Mouse (Mus musculus): ENCODE measurements around the gene 2900026A02Rik. TPM values are rescaled to one million over a fixed set of nuclear protein-coding genes. Genes with fewer than 3 reads are reported as not detected.
"Not testable (repeated sequence)": the region's sequence is repeated elsewhere in the genome, so short reads cannot be mapped to it uniquely, and the experiment has no call there.

The 2900026A02Rik gene
- total RNA-seq, 2 experiments from 2014 or later: 22.3 to 23.0 TPM

GRCm38 (mm10) chr5:113133722-113134710 is 87.0 kb downstream of the 2900026A02Rik start:
- intact Hi-C loops (cut with DNase I): no loop called here
- no peak for DNase-seq

GRCm38 (mm10) chr5:113133080-113133491 is 88.0 kb downstream of the 2900026A02Rik start:
- no peak for DNase-seq
- intact Hi-C loops (cut with DNase I): no loop called here

- intact Hi-C loops (cut with DNase I): no loop called here
- DNase-seq: peak in 1 of 2 experiments; percentile 27
Measured at GRCm38 (mm10) chr5:113132635-113133041, 88.4 kb downstream of the 2900026A02Rik start.

- intact Hi-C loops (cut with DNase I): no loop called here
- DNase-seq: no peak
Measured at GRCm38 (mm10) chr5:113128426-113128825, 92.6 kb downstream of the 2900026A02Rik start.

- intact Hi-C loops (cut with DNase I): no loop called here
- no peak for DNase-seq
Measured at GRCm38 (mm10) chr5:113126476-113126875, 94.6 kb downstream of the 2900026A02Rik start.

- intact Hi-C loops (cut with DNase I): no loop called here
Measured at GRCm38 (mm10) chr5:113123693-113124092, 97.3 kb downstream of the 2900026A02Rik start.

GRCm38 (mm10) chr5:113122326-113123054 is 98.5 kb downstream of the 2900026A02Rik start:
- no peak for DNase-seq
- intact Hi-C loops (cut with DNase I): no loop called here

More at GRCm38 (mm10) chr5:113123693-113124092, 97.3 kb downstream of the 2900026A02Rik start:
- DNase-seq: no peak

- no peak for DNase-seq
- intact Hi-C loops (cut with DNase I): no loop called here
Measured at GRCm38 (mm10) chr5:113121591-113121875, 99.5 kb downstream of the 2900026A02Rik start.

- intact Hi-C loops (cut with DNase I): no loop called here
- DNase-seq: no peak
Measured at GRCm38 (mm10) chr5:113120741-113121590, 100.1 kb downstream of the 2900026A02Rik start.

GRCm38 (mm10) chr5:113119861-113120465 is 101.1 kb downstream of the 2900026A02Rik start:
- intact Hi-C loops (cut with DNase I): no loop called here

GRCm38 (mm10) chr5:113119291-113119690 is 101.7 kb downstream of the 2900026A02Rik start:
- intact Hi-C loops (cut with DNase I): no loop called here
- no peak for DNase-seq

More at GRCm38 (mm10) chr5:113119861-113120465, 101.1 kb downstream of the 2900026A02Rik start:
- no peak for DNase-seq

- intact Hi-C loops (cut with DNase I): no loop called here
- DNase-seq: no peak
Measured at GRCm38 (mm10) chr5:113118695-113119094, 102.3 kb downstream of the 2900026A02Rik start.

GRCm38 (mm10) chr5:113117361-113117760 is 103.7 kb downstream of the 2900026A02Rik start:
- DNase-seq: no peak
- intact Hi-C loops (cut with DNase I): no loop called here

- no peak for DNase-seq
- intact Hi-C loops (cut with DNase I): no loop called here
Measured at GRCm38 (mm10) chr5:113115896-113116295, 105.1 kb downstream of the 2900026A02Rik start.

GRCm38 (mm10) chr5:113114264-113115225 is 106.5 kb downstream of the 2900026A02Rik start:
- intact Hi-C loops (cut with DNase I): no loop called here
- peak in 1 of 2 experiments; percentile 42 for DNase-seq

GRCm38 (mm10) chr5:113113120-113113519 is 107.9 kb downstream of the 2900026A02Rik start:
- no peak for DNase-seq
- intact Hi-C loops (cut with DNase I): no loop called here

GRCm38 (mm10) chr5:113111336-113111735 is 109.7 kb downstream of the 2900026A02Rik start:
- intact Hi-C loops (cut with DNase I): no loop called here
- no peak for DNase-seq

GRCm38 (mm10) chr5:113110929-113111328 is 110.1 kb downstream of the 2900026A02Rik start:
- intact Hi-C loops (cut with DNase I): no loop called here

GRCm38 (mm10) chr5:113109651-113110050 is 111.4 kb downstream of the 2900026A02Rik start:
- intact Hi-C loops (cut with DNase I): loop anchor here (2.0 kb wide), 1 partner anchor 29 kb away; no protein-coding TSS in a partner anchor
- DNase-seq: not testable (repeated sequence)

More at GRCm38 (mm10) chr5:113110929-113111328, 110.1 kb downstream of the 2900026A02Rik start:
- DNase-seq: no peak
